Mouse (Mus musculus): ENCODE data around the gene Btg1.

The Btg1 gene

GRCm38 (mm10) chr10:96616709-96617116 lies at the start of gene Btg1:
Gene Btg1 (plus strand): TSS chr10:96617006.
- DNase-seq (ENCODE audit: low read depth, low spot score) = peak; percentile 96

DNA sequence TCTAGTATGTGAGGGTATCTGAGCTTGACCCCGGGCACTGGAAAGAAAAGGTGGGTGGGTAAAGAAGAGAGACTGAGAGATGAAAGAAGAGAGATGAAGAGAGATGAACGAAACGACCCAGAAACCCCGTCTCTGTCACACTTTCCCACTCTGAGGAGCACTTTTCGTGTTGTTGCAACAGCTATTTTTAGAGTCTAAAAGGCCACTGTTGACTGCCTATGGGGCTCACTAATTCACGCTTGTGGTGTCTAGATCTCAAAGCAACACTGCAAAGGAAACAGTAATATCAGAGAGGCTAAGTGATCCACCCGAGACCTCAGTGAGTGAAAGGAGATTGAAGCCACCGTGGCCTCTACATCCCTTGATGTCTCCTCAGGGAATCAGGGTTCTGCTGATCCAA lies 47.3 kb upstream of the Btg1 start:
- DNase-seq (ENCODE audit: low read depth, low spot score) = no peak

GRCm38 (mm10) chr10:96571176-96571575 lies 45.6 kb upstream of the Btg1 start:
- DNase-seq (ENCODE audit: low read depth, low spot score) = no peak

DNA sequence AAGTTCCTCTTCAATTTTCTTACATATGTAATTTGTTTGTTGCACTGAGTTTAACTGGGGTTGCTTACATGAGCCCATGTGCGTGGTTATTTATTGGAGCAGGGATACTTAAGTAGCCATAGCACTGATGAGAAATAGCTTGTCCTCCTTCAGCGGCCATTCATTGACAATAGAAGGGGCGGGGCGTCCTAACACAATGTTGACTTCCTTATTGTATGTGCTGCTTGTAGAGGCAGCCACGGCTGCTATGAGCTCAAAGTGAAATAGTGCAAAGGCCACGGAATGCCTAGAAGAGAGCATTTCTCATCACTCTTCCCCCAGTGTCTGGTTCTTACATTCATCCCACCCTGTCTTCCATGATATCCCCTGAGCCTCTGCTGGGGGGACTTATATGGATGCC lies 42.0 kb upstream of the Btg1 start:
- no peak for DNase-seq (ENCODE audit: low read depth, low spot score)

DNA sequence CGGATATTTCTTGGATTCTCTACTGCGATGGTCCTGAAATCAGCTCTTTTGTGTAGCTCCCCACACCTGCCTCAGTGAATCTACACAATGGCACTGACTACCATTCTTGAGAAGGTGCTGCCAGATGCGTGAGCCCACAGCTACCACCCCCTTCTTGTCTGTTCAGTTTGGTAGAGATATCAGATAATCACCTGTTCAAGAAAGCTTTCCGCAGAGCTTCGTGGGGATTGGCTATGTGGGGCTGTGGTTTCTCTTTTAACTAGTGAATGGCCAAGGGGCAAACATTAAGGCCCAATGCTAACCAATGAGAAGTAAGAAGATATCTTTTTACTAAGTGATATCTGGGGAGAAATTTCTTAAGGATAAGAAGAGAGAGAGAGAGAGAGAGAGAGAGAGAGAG lies 41.5 kb upstream of the Btg1 start:
- DNase-seq (ENCODE audit: low read depth, low spot score) = no peak

- DNase-seq (ENCODE audit: low read depth, low spot score) = no peak
Measured at GRCm38 (mm10) chr10:96578924-96579323, 37.9 kb upstream of the Btg1 start.

- DNase-seq (ENCODE audit: low read depth, low spot score) = no peak
Measured at GRCm38 (mm10) chr10:96579436-96579835, 37.4 kb upstream of the Btg1 start.

DNA sequence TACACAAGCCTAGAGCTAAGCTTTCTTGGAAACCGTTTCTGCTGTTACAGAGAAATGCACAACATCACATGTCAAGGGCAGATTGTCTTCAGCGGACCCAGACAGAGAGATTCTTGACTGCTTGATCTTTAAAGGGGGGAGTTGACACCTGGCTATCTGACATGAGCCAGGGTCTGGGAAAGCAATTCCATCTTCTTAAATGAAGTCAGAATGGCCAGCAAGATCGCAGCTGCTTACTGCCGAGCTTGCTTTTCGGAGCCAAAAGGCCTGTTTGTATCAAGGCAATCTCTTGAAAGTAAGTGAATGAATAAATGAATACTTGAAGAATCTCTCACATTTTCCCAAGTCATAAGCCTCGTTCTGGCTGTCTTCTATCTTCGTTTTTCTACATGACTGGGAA lies 36.6 kb upstream of the Btg1 start:
- no peak for DNase-seq (ENCODE audit: low read depth, low spot score)

DNA sequence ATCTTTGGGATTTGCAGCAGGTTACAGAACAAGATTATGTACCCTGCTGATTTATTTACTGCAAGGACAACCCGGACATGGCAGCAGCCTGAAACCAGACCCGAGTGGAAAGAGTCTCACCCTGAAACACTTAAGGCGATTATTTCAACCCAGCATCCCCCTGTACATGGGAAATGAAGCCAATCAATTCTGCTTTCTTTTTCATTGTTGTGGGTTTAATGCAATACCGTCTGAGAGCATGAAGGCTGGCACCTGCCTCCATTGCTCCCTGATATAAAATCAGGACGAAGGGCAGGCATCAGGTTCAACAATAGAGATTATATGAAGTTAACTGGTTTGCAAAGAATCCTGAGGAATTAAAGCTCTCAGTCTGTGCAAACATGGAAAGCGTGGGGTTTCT lies 35.6 kb upstream of the Btg1 start:
- no peak for DNase-seq (ENCODE audit: low read depth, low spot score)

- no peak for DNase-seq (ENCODE audit: low read depth, low spot score)
Measured at GRCm38 (mm10) chr10:96586191-96586880, 30.5 kb upstream of the Btg1 start.

DNA sequence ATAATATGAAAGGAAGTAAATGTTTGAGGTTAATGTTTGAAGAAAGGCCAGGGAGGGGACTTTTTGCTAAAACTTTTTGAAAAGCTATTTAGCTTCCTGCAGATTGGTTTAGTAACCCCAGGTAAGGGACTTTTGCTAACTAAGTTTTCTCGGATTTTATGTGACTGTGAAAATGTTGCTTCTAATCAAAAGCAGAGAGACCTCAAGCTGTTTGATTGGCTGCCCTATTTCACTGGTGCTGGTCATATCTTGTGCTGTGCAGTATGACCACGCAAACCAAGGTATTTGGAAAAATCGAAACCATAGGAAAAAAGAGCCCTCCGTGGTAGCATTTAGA lies 30.0 kb upstream of the Btg1 start:
- DNase-seq (ENCODE audit: low read depth, low spot score) = no peak

- no peak for DNase-seq (ENCODE audit: low read depth, low spot score)
Measured at GRCm38 (mm10) chr10:96588233-96588632, 28.6 kb upstream of the Btg1 start.

DNA sequence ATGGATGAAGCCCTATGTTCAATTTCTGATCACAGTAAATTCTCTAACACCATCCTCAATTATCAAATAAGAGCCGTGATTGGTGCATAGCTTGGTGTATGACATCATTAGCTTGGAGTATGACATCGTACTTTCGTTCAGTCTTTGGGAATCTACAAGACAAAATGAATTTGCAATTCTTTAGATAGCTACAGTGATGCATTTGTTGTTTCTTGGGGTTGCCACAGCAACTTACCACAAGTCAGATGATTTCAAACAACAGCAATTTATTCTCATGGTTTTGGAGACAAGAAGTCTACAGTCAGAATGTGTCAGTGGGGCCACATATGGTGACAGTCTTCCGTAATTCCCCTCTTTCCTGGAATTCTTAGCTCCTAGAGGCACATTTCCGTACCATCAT lies 27.0 kb upstream of the Btg1 start:
- no peak for DNase-seq (ENCODE audit: low read depth, low spot score)

- DNase-seq (ENCODE audit: low read depth, low spot score) = no peak
Measured at GRCm38 (mm10) chr10:96592089-96592488, 24.7 kb upstream of the Btg1 start.

- DNase-seq (ENCODE audit: low read depth, low spot score) = no peak
Measured at GRCm38 (mm10) chr10:96595435-96596132, 21.2 kb upstream of the Btg1 start.

DNA sequence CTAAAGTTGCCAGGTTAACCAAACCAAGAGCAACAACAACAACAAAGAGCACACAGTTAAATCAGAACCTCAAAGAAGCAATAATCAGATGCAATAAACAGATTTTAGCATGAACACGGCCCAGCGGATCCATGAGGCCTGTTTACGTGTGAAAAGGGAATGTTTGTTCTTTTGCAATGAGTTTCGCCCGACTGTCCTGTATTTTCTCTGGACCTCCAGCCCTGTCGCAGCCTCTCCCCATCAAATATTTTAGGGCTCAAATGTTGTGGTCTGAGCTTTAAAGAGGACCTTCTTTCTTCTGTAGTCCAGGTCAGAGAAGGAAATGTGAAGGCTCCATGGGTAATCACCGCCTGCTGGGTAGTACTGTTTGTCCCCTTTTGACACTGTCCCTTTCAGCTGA lies 20.4 kb upstream of the Btg1 start:
- no peak for DNase-seq (ENCODE audit: low read depth, low spot score)

GRCm38 (mm10) chr10:96599641-96600040 lies 17.2 kb upstream of the Btg1 start:
- DNase-seq (ENCODE audit: low read depth, low spot score) = no peak

DNA sequence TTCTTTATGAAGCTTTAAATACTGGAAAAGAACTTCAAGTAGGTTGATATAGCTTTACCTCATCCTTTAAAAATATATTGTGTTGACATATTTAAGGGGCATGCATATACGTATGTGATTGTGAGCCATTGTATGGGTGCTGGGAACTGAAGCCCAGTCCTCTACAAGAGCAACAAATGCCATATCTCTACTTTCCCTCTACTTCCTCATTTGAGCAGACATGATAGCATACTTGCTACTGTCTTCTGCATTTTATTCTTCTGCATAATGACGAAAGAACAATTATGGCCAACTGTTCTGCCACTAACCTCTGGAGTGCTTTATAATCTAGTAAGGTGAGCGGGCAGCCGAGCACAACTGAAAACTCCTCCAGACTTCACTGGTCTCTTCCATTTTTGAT lies 15.1 kb upstream of the Btg1 start:
- no peak for DNase-seq (ENCODE audit: low read depth, low spot score)

- DNase-seq (ENCODE audit: low read depth, low spot score) = no peak
Measured at GRCm38 (mm10) chr10:96602339-96602738, 14.5 kb upstream of the Btg1 start.

- no peak for DNase-seq (ENCODE audit: low read depth, low spot score)
Measured at GRCm38 (mm10) chr10:96605168-96605567, 11.6 kb upstream of the Btg1 start.

- DNase-seq (ENCODE audit: low read depth, low spot score) = no peak
Measured at GRCm38 (mm10) chr10:96605856-96606255, 10.9 kb upstream of the Btg1 start.

DNA sequence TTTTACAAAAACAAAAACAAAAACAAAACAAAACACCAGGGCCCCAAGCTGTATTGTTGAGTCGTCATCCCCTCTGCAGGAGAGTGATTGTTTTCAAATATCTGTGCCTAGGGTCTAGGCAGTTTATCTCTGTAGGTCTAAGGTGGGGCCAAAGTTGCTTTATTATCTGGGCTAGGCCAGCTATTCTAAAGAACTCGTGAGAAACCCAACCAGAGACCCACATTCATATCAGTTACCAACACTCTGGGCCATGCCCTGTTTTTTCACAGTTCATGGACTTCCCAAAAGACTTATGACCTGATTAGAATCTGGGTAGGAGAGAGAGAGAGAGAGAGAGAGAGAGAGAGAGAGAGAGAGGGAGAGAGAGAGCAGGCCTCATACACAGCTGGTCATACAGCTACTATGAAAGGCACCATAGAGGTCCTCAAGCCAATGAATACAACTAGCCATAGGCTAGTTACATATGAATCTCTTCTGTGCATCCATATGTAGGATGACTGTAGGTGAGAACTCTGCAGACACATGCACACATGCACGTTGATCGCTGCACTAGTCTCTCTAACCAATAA lies 9.1 kb upstream of the Btg1 start:
- no peak for DNase-seq (ENCODE audit: low read depth, low spot score)
